Mouse (Mus musculus) CH12.LX (cell line): ENCODE data around the gene Cnnm3. TPM values are rescaled to one million over a fixed set of nuclear protein-coding genes. Genes with fewer than 3 reads are reported as not detected.

Experiments
- DNase-seq: peaks from one replicate; pipeline ENCODE4 v3.0.0-alpha.2; 2013; ENCODE audit errors: extremely low read depth
- H3K27ac ChIP-seq: 2 replicates; pipeline ENCODE4 v1.5.1; 2012; ENCODE audit warnings: low read depth, mild to moderate bottlenecking, control low read depth, moderate library complexity; ENCODE audit not compliant: insufficient read depth
- H3K27me3 ChIP-seq: replicated peaks from 2 replicates; pipeline ENCODE3; 2012; ENCODE audit warnings: inconsistent platforms
- H3K36me3 ChIP-seq, 2 experiments: replicated peaks in 1 of 2; 2 replicates each; pipeline versions ENCODE3 to v1.6.1; 2012; ENCODE audit warnings: inconsistent platforms in 1 of 2, low read length in 1 of 2, mild to moderate bottlenecking in 1 of 2, mixed read lengths in 1 of 2, moderate library complexity in 1 of 2; ENCODE audit not compliant: control insufficient read depth in 1 of 2, insufficient read depth in 1 of 2
- H3K4me1 ChIP-seq, 2 experiments: 2 replicates each; pipeline ENCODE4 v1.6.1; 2012; ENCODE audit warnings: inconsistent platforms in 1 of 2, moderate library complexity in 1 of 2; ENCODE audit not compliant: insufficient read depth in 2 of 2, control insufficient read depth in 1 of 2
- H3K4me2 ChIP-seq: 2 replicates; pipeline ENCODE4 v1.6.1; 2012; ENCODE audit warnings: low read depth, mild to moderate bottlenecking, control low read depth; ENCODE audit not compliant: poor library complexity, insufficient read depth, severe bottlenecking
- H3K4me3 ChIP-seq, 3 experiments: fragments of 150-350 bp in 1 of 3; sonication (generic) in 1 of 3; replicated peaks in 1 of 3; 2 replicates each; pipeline versions ENCODE3 to v1.5.1; 2011 to 2012; ENCODE audit warnings: low read depth in 2 of 3, low read length in 2 of 3, mild to moderate bottlenecking in 2 of 3, moderate library complexity in 2 of 3, control low read depth in 1 of 3, improper control_type of control experiment in 1 of 3, inconsistent platforms in 1 of 3, mixed read lengths in 1 of 3; ENCODE audit not compliant: poor library complexity in 1 of 3
- H3K79me2 ChIP-seq: replicated peaks from 2 replicates; pipeline ENCODE4 v1.6.1; 2012; ENCODE audit warnings: mild to moderate bottlenecking, moderate library complexity; ENCODE audit not compliant: control insufficient read depth, poor library complexity, insufficient read depth, severe bottlenecking; ENCODE audit errors: extremely low read depth
- H3K9ac ChIP-seq: 2 replicates; pipeline ENCODE4 v1.6.1; 2012; ENCODE audit warnings: low read depth, mild to moderate bottlenecking, control low read depth, moderate library complexity; ENCODE audit not compliant: insufficient read depth
- H3K9me3 ChIP-seq: replicated peaks from 2 replicates; pipeline ENCODE3; 2012; ENCODE audit warnings: low read length, inconsistent platforms, mixed read lengths
- CHD1 ChIP-seq: IDR thresholded peaks from 2 replicates; pipeline ENCODE4 v1.6.1; 2012; ENCODE audit warnings: low read depth, low read length, improper control_type of control experiment, inconsistent platforms
- CHD2 ChIP-seq: IDR thresholded peaks from 2 replicates; pipeline ENCODE4 v1.6.1; 2011; ENCODE audit warnings: low read length, improper control_type of control experiment
- CTCF ChIP-seq, 2 experiments: IDR thresholded peaks in 1 of 2; conservative IDR thresholded peaks in 1 of 2; 2 replicates each; pipeline ENCODE4 v1.5.1; 2011 to 2012; ENCODE audit warnings: low read depth in 2 of 2, low read length in 2 of 2, improper control_type of control experiment in 1 of 2, inconsistent platforms in 1 of 2, mild to moderate bottlenecking in 1 of 2, moderate library complexity in 1 of 2
- E2F4 ChIP-seq: IDR thresholded peaks from 2 replicates; pipeline ENCODE4 v1.6.1; 2011; ENCODE audit warnings: low read depth, low read length, improper control_type of control experiment; ENCODE audit not compliant: insufficient replicate concordance
- ELF1 ChIP-seq: IDR thresholded peaks from 2 replicates; pipeline ENCODE4 v1.6.1; 2014; ENCODE audit warnings: low read depth, mild to moderate bottlenecking, inconsistent platforms, low read length, improper control_type of control experiment
- EP300 ChIP-seq: IDR thresholded peaks from 2 replicates; pipeline ENCODE4 v1.6.1; 2011; ENCODE audit warnings: low read length, improper control_type of control experiment
- ETS1 ChIP-seq: conservative IDR thresholded peaks from 2 replicates; pipeline ENCODE4 v1.6.1; 2012; ENCODE audit warnings: low read depth, mild to moderate bottlenecking, inconsistent platforms, low read length, improper control_type of control experiment, moderate library complexity
- GABPA ChIP-seq: IDR thresholded peaks from 2 replicates; pipeline ENCODE4 v1.6.1; 2012; ENCODE audit warnings: low read depth, low read length, improper control_type of control experiment, inconsistent platforms; ENCODE audit not compliant: insufficient replicate concordance
- IRF4 ChIP-seq: IDR thresholded peaks from 2 replicates; pipeline ENCODE4 v1.6.1; 2014; ENCODE audit warnings: low read depth, mild to moderate bottlenecking, inconsistent platforms, low read length, improper control_type of control experiment
- JUN ChIP-seq: IDR thresholded peaks from 2 replicates; pipeline ENCODE4 v1.6.1; 2011; ENCODE audit warnings: low read depth, mild to moderate bottlenecking, low read length, improper control_type of control experiment, moderate library complexity; ENCODE audit not compliant: insufficient read depth
- KAT2A ChIP-seq: IDR thresholded peaks from 2 replicates; pipeline ENCODE4 v1.6.1; 2012; ENCODE audit warnings: low read length, improper control_type of control experiment, inconsistent platforms; ENCODE audit not compliant: insufficient replicate concordance
- MAFK ChIP-seq: IDR thresholded peaks from 2 replicates; pipeline ENCODE4 v1.6.1; 2011; ENCODE audit warnings: low read length, improper control_type of control experiment; ENCODE audit not compliant: insufficient replicate concordance
- MAZ ChIP-seq: IDR thresholded peaks from 2 replicates; pipeline ENCODE4 v1.6.1; 2012; ENCODE audit warnings: low read depth, mild to moderate bottlenecking, inconsistent platforms, low read length, improper control_type of control experiment, moderate library complexity
- MEF2A ChIP-seq: IDR thresholded peaks from 2 replicates; pipeline ENCODE4 v1.6.1; 2014; ENCODE audit warnings: low read depth, mild to moderate bottlenecking, inconsistent platforms, low read length, improper control_type of control experiment, borderline replicate concordance
- MYC ChIP-seq: IDR thresholded peaks from 2 replicates; pipeline ENCODE4 v1.6.1; 2011; ENCODE audit warnings: low read depth, mild to moderate bottlenecking, improper control_type of control experiment, low read length
- PAX5 ChIP-seq: IDR thresholded peaks from 2 replicates; pipeline ENCODE4 v1.6.1; 2012; ENCODE audit warnings: low read length, inconsistent platforms, mixed read lengths
- POLR2A ChIP-seq: IDR thresholded peaks from 2 replicates; pipeline ENCODE4 v1.6.1; 2011; ENCODE audit warnings: low read depth, mild to moderate bottlenecking, improper control_type of control experiment, low read length
- POLR2AphosphoS2 ChIP-seq: IDR thresholded peaks from 2 replicates; pipeline ENCODE4 v1.6.1; 2011; ENCODE audit warnings: low read depth, low read length, improper control_type of control experiment
- SIN3A ChIP-seq: IDR thresholded peaks from 2 replicates; pipeline ENCODE4 v1.6.1; 2012; ENCODE audit warnings: low read length, improper control_type of control experiment, inconsistent platforms
- SMC3 ChIP-seq: IDR thresholded peaks from 2 replicates; pipeline ENCODE4 v1.6.1; 2011; ENCODE audit warnings: low read depth, low read length, improper control_type of control experiment
- TBP ChIP-seq: conservative IDR thresholded peaks from 2 replicates; pipeline ENCODE4 v1.6.1; 2011; ENCODE audit warnings: low read depth, low read length, improper control_type of control experiment
- USF1 ChIP-seq: IDR thresholded peaks from 2 replicates; pipeline ENCODE4 v1.6.1; 2014; ENCODE audit warnings: low read depth, mild to moderate bottlenecking, inconsistent platforms, low read length, improper control_type of control experiment
- USF2 ChIP-seq: conservative IDR thresholded peaks from 2 replicates; pipeline ENCODE4 v1.6.1; 2011; ENCODE audit warnings: low read depth, low read length, improper control_type of control experiment
- ZC3H11A ChIP-seq: IDR thresholded peaks from 2 replicates; pipeline ENCODE4 v1.6.1; 2012; ENCODE audit warnings: low read depth, mild to moderate bottlenecking, inconsistent platforms, low read length, improper control_type of control experiment
- ZKSCAN1 ChIP-seq: IDR thresholded peaks from 2 replicates; pipeline ENCODE4 v1.6.1; 2012; ENCODE audit warnings: low read depth, inconsistent platforms, low read length, improper control_type of control experiment, borderline replicate concordance
- dilution Hi-C: fragments of 300-500 bp; cut with MboI; formaldehyde crosslinking; loops from 2 replicates; pipeline ENCODE4 v1.14.3; 2020; ENCODE audit warnings: low sequenced_read_pairs; ENCODE audit not compliant: extremely low pct_unique_long_range_greater_than_20kb, extremely low pct_ligation_motif_present
- in situ Hi-C: fragments of 300-500 bp; cut with MboI; formaldehyde crosslinking; loops from 3 replicates; pipeline ENCODE4 v1.14.3; 2019; ENCODE audit warnings: low sequenced_read_pairs, low pct_ligation_motif_present, low pct_unique_long_range_greater_than_20kb, mixed read lengths
- polyA plus RNA-seq: library from polyadenylated mRNA; unstranded; fragments of >175 nt; gene quantifications from 2 replicates; pipeline ENCODE4 v1.2.1, GENCODE M21; 2012; ENCODE audit warnings: low read depth; ENCODE audit not compliant: insufficient read length
- total RNA-seq, 2 experiments: library from RNA; depleted of rRNA; stranded (reverse); fragments of 300-350 nt in 1 of 2; fragments of >200 nt in 1 of 2; gene quantifications; 2 replicates each; pipeline ENCODE4 v1.2.3; 2012 to 2014

Gene Cnnm3
- total and polyA plus RNA-seq, 3 experiments, result 3.0 to 9.2 (median 8.8) TPM

DNA sequence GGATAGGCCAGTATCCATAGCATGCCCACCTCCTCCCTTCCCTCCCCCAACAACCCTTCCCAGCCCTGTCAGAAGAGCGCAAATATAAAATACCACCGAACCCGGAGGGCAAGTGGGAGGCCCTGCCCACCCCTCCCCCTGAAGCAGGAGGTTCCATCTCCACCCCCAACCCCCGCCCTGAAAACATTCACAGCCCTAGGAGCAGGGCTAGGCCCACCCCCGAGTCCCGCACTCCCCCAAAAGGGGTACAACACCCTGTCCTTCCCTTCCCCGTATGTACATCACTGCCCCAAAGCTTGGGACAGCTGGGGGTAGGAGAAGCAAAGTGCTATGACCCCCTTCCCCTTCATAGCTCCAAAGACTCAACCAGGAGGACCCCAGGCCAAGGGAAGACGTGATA is 37.1 kb downstream of the Cnnm3 start:
- DNase-seq, result no peak
- Histone ChIP-seq H3K79me2 (no peaks in the 10 kb centered on the region), H3K27ac (no peak overlapping the region), H3K4me1 (peaks cover 2 to 10% of the 10 kb centered on the region in 2 experiments; a peak in 3 of 4 replicates), H3K4me3 (no peak overlapping the region), H3K4me2 (no peak overlapping the region), H3K36me3 (peaks cover 26 to 50% of the 10 kb centered on the region in 2 experiments), H3K9ac (no peak overlapping the region), H3K27me3 (no peaks in the 10 kb centered on the region), H3K9me3 (no peaks in the 10 kb centered on the region)
- TF ChIP-seq JUN (no peak), SMC3 (no peak), ZC3H11A (no peak), MYC (no peak), POLR2AphosphoS2 (no peak), E2F4 (no peak), ETS1 (no peak), POLR2A (no peak), CHD2 (no peak), IRF4 (no peak), MEF2A (no peak), MAZ (no peak), TBP (no peak), SIN3A (no peak)
- in situ Hi-C loops (no loop called here), dilution Hi-C loops (no loop called here)

DNA sequence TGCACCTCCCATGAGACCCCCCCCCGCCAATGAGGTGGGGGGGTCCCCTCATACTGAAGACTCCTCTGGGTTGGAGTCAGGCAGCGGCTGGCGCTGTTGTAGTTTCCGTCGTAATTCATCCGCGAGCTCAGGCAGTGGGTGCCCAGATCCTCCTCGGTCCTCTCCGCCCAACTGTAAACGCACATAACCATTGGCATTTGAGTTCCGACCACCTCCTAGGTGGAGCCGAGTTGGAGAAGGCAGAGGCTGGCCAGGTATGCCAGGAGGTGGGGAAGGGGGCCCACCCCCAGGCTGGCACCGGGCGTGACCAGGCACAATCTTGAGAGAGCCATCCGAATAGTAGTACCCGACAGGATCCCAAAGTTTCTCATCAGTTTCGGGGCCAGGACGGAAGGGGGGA is 37.8 kb downstream of the Cnnm3 start:
- TF ChIP-seq MAZ (no peak), KAT2A (no peak), PAX5 (no peak), ZC3H11A (no peak), ETS1 (no peak), USF2 (no peak), MAFK (no peak), USF1 (no peak), ZKSCAN1 (no peak), ELF1 (no peak), MYC (no peak), CHD1 (no peak), CTCF (conservative IDR thresholded peaks at IDR 0.05 in 1 of 2, IDR thresholded peaks at IDR 0.05 in 1 of 2; ENCODE audit: low read depth in 2 of 2, low read length in 2 of 2) (no peak), TBP (no peak), SIN3A (no peak), EP300 (no peak), GABPA (no peak)
- TF ChIP-seq, all 38 proteins: peak for 0
- no peak for DNase-seq
- Histone ChIP-seq H3K36me3 (peaks cover 26 to 45% of the 10 kb centered on the region in 2 experiments), H3K27me3 (no peaks in the 10 kb centered on the region), H3K9ac (no peak overlapping the region), H3K27ac (no peak overlapping the region), H3K4me3 (no peak overlapping the region), H3K79me2 (no peaks in the 10 kb centered on the region), H3K4me2 (no peak overlapping the region), H3K9me3 (no peaks in the 10 kb centered on the region), H3K4me1 (peaks cover 2 to 10% of the 10 kb centered on the region in 2 experiments; a peak in 3 of 4 replicates)
- in situ Hi-C loops (no loop called here), dilution Hi-C loops (no loop called here)
